Mouse (Mus musculus) gastrocnemius, postnatal 4 days (tissue): ENCODE measurements around the gene Naa40. TPM values are rescaled to one million over a fixed set of nuclear protein-coding genes. Genes with fewer than 3 reads are reported as not detected.

Experiments used
- DNase-seq, 2 experiments: peaks; one replicate each; pipeline ENCODE4 v3.0.0; 2021 to 2022; ENCODE audit warnings: low spot score in 2 of 2, mixed read lengths in 2 of 2
- long read RNA-seq, 2 experiments: library from polyadenylated mRNA; stranded (forward); transcript quantifications; one replicate each; pipeline ENCODE4 v2.0.0; 2021
- total RNA-seq, 2 experiments: library from RNA; stranded (reverse); gene quantifications; 2 replicates each; pipeline ENCODE4 v1.2.3; 2021

Gene Naa40
- 10 to 100 TPM; 20.1 to 22.4 TPM for total RNA-seq
- long read RNA-seq, experiment 1, transcript Naa40-201 (8 exons, 3,231 nt): major isoform, 16 of 29 reads
- long read RNA-seq, experiment 1, partial matches to known transcripts: 3 of 29 reads
- long read RNA-seq, experiment 1, other reads (novel, unspliced or antisense): 7 of 29 reads
- long read RNA-seq, experiment 2, transcript Naa40-201 (8 exons, 3,231 nt): major isoform, 16 of 29 reads
- long read RNA-seq, experiment 2, partial matches to known transcripts: 1 of 29 reads
- long read RNA-seq, experiment 2, other reads (novel, unspliced or antisense): 7 of 29 reads

DNA sequence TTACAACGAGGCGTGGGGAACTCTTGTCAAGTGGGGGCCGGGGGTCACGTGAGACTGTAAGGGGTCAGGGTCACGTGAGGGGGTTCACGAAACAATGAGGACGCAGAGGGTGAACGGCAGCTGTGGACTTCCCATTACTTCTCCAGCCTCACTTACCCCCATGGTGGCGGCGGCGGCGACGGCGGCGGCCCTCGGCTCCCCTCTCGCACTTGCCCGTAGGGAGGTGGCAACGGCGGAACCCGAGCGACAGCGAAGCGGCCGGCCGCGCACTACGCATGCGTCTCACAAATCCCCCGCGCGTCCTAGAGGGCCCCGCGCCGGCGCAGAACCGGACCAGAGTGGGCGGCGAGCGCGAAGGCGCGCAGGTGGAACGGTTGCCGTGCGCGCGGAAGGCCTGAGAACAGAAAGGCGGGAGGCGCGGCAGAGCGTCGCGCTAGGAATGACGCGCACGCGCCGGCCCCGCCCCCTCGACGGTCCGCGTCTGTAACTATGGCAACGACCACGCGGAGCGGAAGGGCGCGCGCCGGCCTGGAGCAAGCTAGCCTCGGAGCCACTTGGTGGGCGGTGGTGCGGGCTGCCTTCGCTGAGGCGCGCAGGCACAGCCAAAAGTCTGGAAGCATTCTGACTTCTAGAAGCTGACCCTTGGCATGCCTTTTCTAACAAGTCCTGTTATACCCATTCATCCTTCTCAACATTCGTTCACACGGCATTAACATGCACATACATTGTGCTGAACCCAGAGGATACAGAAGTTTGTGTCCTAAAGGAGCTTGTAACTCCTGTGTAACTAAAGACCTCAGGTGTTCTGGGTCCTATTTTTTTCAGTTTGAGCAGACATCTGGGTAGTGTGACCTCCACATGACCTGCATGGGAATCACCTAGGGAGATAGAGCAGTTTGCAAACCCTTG is at the start of gene Naa40:
Naa40 (minus strand) TSS at position 402 of the 909 bp plus-strand sequence.
- DNase-seq: peak; percentile 91 to 93

DNA sequence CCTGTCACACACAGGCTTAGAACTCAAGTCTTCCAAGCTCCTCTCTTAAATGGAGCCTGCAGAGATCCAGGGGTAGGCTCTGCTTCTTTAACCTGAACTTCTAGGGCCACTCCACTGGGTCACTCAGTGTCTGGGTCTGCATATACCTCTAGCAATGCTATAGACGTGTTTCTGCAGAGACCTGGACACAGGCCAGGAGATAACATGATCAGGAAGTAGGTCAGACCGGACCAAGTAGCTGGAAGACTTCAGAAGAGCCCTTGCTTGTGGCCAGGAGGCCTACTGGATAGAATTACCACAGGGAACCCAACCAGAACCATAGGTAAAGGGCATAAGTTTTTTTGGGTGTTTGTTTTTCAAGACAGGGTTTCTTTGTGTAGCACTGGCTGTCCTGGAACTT is 48.8 kb upstream of the Naa40 start:
- no peak for DNase-seq

DNA sequence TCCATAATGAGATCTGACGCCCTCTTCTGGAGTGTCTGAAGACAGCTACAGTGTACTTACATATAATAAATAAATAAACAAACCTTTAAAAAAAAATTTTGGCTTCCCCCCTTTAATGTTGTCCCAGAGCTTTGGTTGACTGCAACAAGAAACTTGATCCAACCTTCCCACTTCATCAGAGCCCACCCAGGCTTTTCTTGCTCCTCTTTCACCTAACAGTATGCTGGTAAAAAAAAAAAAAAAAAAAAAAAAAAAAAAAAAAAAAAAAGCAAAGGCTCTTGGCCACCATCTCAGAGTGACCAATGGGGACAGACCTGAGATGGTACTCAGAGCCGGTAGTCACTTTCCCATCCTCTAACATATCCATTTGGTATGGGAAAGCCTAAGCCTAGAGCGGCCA is 47.3 kb upstream of the Naa40 start:
- no peak for DNase-seq

DNA sequence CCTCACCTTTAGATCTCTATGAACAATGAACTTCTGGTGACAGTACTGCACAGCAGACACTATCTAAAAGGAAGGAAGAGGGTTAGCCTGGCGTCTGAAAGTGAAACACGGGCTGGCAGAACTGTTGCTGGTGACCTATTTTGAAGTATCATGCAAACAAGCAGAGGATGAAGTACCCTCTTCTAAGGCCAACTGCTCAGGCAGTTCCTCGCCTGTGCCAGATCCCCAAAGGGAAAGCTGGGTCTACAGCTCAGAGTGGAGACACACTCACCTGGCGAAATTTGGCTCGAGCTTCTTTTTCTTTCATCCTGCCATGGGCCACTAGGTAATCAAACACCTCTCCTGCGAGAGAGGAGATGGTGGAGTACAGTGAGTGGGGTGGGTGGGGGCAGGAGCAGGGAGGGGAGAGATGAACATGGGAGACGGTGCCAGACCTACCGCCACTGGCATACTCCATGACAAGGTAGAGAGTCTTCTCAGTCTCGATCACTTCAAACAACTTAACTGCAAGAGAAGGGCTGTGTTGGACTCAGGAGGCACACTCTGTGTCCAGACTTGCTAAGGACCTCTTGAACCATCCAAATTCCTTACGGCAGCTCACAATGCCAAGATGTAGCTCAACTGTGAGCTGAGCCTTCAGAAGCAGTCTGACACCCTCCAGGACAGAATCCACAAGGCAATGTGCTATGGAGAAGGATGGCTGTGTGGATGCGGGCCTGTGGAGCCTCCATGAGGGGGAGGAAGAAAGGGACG is 45.8 kb upstream of the Naa40 start:
- DNase-seq: no peak

DNA sequence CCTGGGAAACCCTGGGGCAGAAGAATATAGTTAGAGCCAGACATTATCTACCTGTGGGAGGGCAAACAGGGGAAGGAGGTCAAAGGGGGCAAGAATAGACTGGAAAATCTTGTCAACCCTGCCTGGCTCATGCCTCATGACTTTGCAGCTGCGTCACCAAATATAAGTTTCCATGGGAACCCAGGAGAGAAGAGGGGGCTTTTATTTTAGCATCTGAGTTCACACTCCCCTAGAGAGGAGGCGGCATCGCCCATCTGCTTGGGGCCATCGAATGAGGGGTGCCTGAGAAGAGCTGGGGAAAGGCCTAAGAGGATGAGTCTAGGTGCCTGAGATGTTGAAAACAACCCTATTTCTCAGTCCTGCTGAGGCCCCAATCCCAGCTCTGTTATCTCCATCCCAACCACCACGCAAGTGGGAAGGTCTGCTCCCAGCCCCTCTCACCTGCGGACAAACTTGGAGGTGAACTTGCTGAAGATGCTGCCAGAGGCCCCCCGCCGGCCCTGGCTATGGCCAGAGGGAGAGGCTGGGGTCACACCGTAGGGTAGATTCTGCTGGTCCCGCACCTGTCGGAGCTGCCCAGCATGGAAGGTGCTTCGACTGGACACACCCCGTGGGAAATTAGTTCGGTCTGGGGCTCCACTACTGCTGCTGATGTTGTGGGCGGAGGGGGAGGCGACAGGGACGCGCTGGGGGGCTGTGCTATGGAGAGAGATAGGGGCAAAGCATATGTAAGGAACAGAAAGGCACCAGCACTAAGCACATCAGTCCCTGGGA is 39.8 kb upstream of the Naa40 start:
- DNase-seq: no peak

DNA sequence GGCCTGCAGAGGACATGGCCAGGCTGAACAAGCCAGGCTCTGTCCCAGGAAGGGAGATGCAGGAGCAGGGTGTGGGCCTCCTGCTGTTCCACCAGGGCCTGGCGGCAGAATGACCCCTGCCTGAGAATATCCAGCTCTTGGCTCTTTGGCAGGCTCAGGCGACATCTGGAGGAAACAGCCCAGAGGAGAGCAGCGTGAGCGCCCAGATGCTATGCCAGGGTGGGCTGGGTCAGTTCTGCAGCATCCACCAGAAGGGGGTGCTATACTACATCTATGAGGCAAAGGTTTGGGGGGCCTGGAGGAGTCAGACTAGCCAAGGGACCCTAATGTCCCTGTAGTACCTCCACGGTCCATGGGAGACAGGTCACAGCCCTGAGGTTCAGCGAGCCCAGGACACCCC is 38.1 kb upstream of the Naa40 start:
- peak in 1 of 2 experiments; percentile 61 for DNase-seq

DNA sequence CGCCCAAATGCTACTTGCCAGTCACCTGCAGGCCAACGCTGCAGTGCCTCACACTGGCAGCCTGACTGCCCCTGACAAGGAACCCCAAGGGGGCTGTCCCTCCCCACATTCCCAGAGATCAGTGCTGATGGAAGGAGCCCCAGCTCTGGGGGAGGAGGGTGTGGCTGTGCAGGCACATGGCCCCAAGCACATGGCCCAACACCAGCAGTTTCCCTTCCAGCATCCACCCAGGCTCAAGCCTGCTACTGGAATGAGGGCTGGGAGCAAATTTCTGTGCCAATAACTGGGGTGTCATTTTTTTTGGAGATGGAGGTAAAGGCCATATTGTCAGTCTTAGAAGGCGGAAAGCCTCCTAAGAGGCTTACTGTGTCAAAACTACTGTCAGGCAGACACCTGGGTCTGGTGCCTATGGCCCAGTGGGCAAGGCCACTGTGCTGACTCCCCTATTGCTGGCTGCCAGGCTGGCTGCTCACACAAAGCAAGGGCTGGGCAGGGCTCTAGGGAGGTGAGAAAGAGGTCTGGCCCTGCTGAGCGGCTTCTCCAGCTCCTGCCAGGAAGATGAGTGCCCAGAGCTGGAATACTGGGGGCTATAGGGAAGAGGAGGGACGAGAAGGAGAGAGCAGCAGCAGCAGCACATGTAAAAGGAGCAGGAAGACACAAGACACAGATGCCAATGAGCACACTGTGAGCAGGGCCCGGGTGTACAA is 37.4 kb upstream of the Naa40 start:
- DNase-seq: no peak

DNA sequence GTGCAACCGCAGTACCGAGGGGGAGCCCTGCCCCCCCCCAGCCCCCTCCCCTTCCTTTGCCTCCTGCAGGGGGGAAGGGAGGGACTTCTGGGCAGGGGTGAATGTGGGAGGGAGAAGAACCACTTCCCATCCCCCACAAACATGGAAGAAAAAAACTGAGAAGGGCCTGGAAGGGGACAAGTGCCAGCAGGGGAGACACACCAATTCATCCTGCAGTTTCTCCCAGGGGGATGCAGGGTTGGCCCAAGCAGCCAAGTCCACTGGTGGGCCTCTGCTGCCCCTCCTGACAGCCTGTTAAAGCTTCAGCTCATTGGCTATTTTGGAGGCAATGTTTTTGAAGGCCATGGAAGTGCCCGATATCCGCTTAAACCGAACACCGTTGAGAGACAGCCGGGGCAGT is 35.8 kb upstream of the Naa40 start:
- no peak for DNase-seq

DNA sequence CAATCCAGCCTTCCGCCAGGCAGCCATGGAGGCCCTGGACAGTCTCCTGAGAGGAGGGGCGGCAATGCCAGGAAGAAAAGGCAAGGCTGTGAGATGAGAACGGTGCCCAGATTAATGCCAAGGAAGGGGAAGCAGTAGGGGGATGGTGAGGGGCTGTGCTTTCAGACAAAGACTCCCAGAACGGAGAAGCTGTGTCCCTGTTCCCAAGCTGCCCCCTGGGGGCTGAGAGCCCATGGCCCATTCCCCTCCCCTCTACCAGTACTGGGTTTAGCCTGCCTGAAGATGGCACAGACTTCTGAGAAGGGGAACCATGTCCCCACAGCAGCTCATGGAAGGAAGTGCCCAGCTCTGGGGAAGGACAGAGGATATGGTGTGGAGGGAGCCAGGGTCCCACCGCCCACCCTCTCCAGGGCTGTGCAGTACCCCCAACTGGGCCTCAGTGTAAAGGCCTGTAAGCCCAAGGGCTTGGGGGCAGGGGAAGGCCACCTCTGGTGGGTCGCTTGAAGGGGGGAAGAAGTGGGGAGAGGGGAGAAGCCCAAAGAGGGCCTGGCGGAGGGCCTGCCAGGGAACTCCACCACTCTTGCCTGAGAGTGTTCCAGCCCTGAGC is 35.2 kb upstream of the Naa40 start:
- DNase-seq: no peak

DNA sequence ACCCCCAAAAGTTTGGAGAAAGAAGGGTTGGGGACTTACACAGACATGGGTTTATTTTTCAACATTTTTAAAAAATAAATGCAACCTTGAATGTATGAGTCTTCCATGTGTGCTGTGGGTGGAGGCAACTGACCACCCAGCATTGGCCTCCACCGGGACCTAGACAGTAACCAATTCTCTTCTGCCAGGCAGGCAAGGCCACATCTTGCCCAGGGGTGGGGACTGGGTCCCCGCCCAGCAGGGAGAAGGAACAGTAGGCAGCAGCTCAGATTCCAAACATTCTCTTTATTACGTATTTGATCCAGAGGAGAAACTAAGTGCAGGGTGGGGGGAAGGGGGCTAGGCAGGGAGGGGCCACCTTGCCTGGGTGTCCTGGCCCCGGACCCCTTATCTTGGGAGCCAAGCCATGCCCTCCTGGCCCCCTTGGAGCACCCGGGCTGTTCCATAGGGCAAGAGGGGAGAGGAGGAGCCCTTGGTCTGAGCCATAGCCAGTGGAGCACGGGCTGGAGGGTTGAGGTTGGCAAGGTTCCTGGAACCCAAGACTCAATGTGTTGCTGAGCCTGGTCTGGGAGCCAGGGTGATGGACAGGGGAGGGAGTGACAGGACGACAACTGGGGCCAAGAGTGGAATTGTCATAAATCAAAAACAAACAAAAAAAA is 34.3 kb upstream of the Naa40 start:
- DNase-seq: peak in 1 of 2 experiments; percentile 16

DNA sequence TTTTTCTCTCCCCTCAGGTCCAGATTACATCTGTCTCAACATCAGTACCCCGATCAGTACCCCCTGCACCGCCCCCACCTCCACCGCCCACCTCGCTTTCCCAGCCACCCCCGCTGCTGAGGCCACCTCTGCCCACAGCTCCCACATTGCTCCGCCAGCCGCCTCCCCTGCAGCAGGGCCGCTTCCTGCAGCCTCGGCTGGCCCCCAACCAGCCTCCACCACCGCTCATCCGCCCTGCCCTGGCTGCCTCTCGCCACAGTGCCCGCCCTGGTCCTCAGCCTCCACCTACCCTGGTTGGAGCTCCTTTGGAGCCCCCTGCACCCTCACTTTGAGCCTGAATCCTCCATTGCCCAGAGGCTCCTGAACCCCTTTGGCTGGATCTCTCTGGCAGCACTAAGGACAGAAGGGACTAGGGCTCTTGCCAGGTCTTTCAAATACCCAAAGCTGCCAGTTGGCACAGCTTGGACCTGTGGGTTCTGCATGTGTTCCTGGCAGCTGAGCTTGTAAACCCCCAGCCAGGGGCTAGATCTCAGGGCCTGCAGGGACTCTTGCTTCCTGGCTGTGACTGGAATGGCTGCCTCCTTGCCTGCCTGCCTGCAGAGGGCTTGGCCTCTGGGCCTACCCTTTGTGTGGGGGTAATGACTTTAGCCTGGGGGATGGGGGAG is 33.5 kb upstream of the Naa40 start:
- peak in 1 of 2 experiments; percentile 31 for DNase-seq

DNA sequence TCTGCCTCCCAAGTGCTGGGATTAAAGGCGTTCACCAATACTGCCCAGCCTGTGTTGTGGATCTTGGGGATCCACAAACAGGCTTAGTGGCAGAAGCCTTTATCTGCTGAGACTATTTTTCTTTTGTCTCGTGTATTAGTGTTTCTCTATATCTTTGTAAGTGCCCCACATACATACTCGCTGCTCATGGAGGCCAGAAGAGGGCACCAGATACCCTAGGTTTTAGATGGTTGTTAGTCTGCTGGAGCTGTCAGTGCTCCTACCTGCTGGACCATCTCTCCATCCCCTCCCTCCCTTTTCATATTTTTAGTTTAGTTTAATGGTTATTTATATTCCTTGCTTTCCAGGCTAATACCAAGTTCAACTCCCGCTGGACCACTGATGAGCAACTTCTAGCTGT is 32.5 kb upstream of the Naa40 start:
- no peak for DNase-seq

DNA sequence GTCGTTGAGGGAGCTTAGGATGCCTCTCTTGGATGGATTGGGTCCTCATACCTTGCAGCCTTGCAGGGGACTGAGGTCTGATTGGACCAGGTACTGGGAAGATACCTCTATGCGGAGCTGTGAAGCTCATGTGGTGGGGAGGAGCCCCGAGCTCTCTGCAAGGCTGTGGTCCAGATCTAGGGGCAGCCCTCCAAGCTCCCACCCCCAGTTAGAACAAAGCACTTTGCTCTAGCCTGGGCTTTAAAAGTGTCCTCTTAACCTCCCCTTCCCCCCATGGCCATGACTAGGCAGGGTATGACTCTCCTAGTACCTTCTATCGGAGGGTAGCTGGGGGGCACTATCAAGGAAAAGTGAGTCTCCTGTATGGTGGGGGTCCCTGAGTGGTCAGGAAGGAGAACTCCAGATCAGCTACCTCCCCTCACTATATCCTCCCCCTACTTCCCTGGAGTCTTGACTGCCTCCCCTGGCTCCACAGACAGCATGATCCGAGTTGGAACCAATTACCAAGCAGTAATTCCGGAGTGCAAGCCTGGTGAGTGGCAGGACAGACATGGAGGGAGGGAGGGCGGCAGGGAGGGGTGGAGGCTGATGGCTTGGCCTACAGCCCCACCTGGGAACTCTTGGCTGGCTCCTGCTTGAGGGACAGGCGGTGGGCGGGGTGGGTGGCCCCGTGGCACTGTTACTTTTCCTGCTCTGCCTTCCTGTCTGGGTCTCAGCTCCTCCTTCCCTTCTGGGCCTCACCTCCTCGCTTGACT is 28.5 kb upstream of the Naa40 start:
- DNase-seq: peak in 1 of 2 experiments; percentile 21

DNA sequence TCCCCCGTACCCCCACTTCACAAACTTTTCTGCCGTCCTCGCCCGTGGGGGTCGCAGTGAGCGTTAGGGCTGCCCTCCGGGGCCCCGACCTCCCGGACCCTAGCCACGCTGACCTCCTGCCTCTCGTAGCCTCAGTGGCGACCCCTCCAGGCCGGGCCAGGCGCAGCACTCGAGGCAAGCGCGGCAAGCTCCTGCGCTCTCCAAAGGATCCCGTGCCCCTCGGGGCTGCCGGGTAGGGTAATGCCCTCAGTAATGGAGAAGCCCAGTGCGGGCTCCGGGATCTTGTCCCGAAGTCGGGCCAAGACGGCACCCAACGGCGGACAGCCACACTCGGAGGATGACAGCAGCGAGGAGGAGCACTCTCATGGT is 27.7 kb upstream of the Naa40 start:
- peak; percentile 79 to 86 for DNase-seq

DNA sequence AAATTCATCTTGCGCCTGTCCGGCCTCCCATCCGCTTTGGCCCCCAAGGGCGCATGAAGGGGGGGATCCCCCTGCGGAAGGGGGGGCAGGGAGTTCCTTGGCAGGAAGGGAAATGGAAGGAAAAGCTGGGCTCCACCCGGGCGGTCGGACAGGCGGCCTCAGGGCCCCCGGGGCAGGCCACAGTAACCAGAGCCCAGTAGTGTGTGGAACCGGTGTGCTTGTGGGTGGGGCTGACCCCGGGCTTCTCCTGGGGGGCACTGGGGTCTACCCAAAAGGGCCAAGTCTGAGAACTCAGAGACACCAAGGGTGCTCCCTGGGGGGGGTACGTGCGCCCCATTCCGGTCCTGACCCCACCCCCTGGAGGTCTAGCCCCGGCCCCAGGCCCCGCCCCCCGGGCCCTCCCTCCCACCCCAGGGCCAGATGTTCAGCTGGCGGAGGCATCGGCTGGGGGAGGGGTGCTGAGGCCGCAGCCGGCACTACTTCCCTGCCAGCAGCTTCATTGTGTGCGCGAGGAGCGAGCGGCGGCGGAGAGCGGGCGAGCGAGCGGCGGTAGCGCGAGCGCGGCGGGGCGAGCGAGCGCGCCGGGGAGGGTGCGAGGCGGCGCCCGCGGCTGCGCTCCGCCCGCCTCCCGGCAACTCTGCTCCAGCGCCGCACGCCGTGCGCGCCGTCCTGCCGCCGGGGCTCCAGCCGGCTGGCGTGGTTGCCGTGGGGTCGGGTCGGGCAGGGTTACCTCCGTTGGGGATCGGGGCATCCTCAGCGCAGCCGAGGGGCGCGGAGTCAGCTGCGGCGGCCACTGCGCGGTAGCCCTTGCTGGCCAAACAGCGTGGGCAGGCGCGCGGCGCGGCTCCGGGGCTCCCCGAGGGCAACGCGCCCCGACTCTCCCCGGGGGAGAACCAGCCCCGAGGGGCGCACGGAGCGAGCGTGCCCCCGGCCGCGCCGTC is 27.1 kb upstream of the Naa40 start:
- DNase-seq: peak; percentile 78 to 88

DNA sequence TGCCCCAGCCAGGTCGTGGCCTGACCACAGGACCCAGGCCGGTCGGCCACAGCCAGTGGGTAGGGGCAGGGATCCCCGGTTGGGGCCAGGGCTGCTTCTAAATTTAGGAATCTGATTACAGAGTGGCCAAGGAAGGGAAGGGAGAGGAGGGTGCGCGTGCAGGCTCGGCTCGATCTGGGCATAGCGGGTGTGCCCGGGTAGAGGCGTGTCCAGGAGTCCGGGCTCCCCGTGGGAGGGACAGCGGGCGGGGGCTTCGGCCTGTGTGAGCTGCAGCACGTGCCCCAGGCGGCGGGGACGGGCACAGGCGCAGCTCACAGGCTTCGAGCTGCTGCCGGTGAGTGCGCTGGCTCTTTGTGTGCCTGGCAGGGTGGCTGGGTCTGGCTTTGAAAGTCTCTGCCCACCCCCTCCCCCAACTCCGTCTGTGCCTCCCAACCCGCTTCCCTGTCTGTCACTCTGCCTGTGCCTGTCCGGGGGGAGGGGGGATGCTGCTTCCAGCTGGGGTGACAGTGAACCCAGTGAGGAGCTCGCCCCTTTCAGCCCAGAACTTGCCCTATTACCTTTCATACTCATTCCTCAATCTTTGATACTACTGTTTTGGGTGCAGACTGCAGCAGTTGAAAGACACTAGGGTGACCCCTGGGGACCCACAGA is 26.2 kb upstream of the Naa40 start, which contains the start of gene Rcor2:
Rcor2 (plus strand) TSS at position 235 of the 651 bp plus-strand sequence.
- peak; percentile 52 to 73 for DNase-seq
